Mouse (Mus musculus): Measurements from ENCODE around the gene Mfsd2b.
A peak's percentile ranks its signal among the peaks of the same experiment; 100 is the strongest.

Mfsd2b gene

DNA sequence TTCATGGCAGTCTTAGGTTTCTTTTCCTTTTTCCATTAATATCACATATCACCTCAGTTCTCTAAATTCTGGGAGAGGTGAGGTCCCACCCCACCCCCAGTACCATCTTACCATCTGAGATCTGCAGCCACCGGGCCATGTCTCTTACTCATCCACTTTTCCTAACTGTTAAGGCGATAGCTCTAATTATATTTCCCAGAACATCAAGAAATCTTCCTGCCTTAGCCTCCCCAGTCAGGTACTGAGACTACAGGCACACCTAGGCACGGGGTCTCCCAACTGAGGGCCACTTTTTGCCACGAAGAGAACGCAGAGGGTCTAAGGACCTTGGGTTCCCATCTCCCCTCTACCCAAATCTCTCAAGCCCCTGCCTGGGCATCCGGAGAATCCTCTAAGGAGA lies 628 bp downstream of the Mfsd2b start:
- no peak for DNase-seq (ENCODE audit: low spot score)

DNA sequence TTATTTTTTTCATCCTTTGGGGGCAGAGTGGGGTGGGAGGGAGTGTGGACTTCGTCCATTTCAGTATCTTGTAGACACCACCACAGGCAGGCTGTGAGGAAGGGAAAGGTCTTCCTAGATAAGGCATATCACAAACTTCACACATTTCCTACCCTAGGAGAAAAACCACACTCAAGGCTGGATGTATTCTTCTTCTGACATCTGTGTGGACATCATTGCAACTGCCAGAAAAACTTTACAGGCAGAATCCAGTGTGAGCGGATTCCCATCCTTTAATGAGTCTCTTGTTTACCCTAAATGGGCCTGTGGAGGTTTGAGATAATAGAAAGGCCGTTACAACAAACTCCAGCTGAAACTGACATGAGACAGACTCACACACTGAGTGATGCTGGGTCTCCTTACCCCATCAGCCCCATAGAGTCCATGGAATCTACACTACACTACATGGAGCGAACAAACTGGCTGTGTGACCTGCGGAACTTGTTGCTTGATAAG lies 1.1 kb downstream of the Mfsd2b start:
- no peak for DNase-seq (ENCODE audit: low spot score)

DNA sequence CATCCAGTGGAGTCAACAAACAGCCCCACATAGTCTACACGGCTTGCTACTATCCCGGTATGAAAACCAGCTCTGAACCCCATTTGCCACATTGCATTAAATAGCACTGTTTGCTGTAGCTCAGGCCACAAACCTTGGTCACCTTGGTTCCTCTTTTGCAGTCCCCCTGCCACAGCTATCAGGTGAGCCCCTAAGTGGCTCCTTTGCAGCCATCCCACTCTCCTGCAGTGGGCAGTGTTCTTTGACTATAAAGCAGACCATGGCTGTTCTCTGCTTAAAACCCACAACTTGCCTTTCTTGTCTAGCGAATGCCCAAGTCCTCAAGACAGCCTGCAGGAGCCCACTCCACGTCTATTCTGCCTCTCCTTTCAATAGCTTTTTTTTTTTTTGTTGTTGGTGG lies 1.9 kb downstream of the Mfsd2b start:
- DNase-seq (ENCODE audit: low spot score): no peak

DNA sequence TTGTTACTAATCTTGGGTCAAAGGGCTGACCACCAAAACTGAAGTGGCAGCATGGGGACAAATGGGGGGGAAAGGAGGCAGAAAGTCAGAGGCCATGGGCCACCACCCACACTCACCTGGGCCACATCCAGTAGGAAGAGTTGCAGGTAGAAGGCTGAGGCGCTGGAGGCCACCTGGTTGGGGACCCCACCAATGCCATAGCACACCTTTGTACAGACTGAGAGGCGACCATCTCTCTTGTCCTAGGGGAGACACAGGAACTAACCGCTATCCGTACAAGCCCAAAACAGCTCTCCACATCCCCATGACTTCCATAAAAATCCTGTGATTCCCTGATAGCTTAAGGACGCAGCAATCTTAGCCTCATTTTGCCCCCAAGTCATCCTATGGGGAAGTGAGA lies 2.9 kb downstream of the Mfsd2b start:
- DNase-seq (ENCODE audit: low spot score): no peak

DNA sequence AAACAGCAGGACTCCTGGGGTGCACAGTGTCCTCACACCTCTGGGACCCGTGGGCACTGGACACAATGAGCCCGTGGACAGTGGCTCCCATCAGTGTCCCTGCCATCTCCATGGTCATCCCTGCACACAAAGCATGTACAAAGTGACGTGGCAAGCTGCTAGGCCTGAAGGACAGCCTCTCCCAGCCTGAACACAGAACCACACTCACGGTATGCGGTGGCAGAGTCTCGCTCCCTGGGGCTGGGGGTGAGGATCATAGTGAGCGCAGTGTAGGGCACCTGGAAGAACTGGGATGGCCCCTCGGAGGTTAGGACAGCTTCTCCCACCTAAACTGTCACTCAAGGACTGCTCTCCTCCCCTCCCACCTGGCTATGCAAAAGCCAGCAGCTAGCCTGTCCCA lies 5.2 kb downstream of the Mfsd2b start:
- no peak for DNase-seq (ENCODE audit: low spot score)

DNA sequence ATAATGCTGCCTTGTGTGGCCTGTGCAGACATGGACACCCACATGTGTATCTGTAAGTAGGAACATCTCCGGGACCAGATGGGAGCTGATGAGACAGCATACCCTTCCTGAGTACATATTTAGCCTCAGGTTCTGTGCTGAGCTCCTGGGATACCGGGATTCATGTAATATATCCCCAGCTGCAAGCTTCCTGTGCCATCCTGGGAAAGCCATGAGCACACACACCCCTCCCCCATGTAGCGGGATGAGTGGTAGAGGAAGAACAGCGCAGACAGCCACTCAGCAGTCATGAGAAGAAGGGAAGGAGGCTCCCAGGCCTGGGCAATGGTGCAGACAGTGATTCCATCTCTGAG lies 9.8 kb downstream of the Mfsd2b start:
- no peak for DNase-seq (ENCODE audit: low spot score)

DNA sequence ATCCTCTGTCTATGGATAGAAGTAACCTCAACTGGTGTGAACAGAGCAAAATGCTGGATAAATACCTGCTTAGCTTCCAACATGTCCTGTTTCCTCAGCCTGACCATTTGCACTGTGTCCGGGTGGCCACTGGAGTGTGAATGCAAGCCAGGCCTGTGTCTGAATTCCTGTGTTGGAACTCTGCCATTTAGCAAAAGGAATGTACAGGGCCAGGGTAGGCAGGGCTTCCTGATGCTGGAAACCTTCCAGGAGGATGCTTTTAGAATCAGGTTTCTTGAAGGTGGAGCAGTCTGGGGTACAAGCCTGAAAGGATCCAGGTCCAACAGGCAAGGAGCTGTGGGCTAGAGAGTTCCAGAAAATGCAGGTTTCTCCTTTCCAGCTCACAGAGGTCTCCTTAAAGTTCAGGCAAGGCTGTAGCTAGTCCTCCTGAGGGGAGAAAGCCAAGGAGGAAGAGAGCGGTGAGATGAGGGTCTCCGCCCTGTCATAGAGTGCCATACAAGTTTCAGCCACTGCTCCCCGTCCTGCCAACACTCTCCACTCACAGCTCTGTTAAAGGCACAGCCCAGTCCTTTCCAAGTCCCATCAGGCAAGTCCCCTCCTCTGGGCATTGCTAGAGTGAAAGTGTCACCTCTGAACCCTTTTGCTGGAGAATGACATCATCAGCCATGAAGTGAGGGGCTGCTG lies 10.4 kb downstream of the Mfsd2b start:
- peak; percentile 16 for DNase-seq (ENCODE audit: low spot score)

DNA sequence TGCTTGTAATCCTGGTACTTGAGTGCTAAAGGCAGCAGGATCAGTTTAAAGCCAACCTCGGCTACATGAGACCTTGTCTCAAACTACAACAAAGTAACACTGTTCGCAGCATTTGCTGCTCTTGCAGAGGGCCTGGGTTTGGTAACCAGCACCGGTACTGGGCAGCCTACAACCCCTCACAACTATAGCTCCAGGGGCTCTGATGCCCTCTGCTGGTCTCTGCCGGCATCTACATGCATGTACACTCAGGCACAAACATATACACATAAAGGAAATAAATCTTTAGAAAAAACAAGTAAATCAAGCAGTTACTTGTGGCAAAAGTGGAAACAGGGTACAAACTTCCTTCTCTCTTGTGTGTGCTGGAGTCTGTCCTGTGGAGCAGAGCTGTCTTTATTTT lies 11.5 kb downstream of the Mfsd2b start:
- no peak for DNase-seq (ENCODE audit: low spot score)

DNA sequence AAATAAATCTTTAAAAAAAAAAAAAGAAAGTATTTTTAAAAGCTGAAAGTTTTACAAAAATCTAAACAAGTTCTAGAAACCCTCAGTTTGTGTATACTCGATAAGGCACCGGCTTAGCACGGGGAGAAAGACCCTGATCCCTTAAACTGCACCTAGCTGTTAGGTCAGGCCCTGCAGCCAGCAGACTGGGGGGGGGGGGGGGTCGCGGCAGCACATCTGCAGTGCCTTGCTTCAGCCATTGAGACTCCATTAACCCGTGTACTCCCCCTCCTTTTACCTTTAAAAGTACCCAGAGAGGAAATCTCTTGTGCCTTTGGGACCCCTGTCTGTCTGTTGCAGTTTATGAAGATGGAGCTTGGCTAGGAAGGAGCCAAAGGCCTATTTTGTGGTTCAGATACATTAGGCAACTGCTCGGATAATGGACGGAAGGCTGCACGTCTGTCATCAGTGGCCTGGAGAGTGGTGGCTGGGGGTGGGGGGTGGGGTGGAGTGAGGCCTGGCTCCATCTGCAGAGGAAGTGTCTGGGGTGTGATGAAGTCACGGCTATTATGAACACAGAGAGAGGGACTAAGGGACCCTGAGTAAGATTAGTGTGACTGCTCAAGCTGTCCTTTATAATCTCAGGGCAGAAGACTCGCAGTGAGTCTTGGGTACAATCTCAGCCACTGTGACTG lies 14.8 kb downstream of the Mfsd2b start:
- DNase-seq (ENCODE audit: low spot score): no peak

DNA sequence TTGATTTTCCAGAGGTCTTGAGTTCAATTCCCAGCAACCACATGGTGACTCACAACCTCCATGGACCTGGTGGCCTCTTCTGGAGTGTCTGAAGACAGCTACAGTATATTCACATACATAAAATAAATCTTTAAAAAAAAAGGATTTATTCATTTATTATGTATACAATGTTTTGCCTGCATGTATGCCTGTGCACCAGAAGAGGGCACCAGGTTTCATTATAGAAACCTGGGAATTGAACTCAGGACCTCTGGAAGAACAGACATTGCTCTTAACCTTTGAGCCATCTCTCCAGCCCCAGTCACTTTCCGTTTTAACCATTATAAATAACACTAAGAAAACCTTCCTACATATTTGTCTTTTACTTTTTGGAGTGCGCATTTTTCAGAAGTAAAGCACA lies 17.3 kb downstream of the Mfsd2b start:
- DNase-seq (ENCODE audit: low spot score): no peak

DNA sequence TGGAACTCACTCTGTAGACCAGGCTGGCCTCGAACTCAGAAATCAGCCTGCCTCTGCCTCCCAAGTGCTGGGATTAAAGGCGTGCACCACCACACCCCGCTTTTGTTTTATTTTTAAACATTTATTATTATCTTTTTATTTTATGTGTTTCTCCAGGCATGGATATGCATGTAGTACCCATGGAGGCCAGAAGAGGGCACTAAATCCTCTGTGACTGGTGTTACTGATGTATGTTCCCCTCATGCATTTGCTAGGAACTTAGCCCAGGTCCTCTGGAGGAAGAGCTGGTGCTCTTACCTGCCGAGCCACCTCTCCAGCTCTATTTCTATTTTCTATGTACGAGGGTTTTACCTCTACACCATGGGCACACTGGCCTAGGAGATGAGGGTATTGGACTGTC lies 18.0 kb downstream of the Mfsd2b start:
- DNase-seq (ENCODE audit: low spot score): no peak

DNA sequence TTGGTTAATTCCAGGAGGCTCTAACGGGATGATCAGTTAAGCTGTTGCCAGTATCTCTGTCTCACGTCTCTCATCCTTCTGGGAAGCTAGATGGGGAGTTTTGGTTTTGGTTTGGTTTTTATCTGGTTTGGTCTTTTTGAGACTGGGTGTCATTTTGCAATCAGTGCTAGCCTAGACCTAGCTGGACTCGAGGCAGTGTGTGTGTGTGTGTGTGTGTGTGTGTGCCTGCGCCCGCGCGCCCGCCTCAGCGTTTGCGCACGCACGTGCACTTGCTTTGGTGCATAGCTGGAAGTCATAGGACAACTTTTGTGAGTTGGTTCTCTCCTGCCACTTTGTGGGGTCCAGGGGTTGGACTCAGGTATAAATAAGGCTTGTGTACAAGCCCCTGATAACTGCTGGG lies 30.4 kb downstream of the Mfsd2b start:
- DNase-seq (ENCODE audit: low spot score): peak; percentile 61

DNA sequence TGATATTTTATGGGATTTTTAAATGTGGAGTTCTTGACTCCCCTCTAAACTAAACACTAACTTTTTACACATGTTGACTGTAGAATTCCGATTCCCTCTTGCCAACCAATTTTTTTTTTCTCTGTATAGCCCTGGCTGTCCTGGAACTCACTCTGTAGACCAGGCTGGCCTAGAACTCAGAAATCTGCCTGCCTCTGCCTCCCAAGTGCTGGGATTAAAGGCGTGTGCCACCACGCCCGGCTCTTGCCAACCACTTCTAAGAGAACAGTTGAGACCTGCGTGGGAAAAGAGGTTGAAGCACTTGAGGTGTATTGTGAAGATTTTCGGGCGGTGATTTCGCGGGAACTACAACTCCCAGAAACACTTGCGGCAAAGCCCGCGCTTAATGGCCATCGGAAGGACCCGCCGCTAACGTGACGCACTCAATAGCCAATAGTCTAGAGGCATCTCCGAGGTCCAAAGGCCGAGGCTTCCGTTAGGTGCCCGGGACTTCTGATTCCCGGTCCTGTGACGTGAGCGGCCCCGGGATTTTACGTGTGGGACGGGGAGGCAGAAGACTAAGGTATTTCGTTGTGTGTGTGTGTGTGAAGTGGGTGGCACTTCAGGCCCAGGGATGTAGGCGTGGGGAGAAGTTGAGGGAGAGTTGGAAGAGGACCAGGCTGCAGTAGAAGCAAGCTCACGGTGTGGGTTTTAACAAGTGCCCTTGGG lies 31.1 kb downstream of the Mfsd2b start, which contains the start of gene Wdcp:
Gene Wdcp (plus strand): TSS at position 414 of the 708 bp plus-strand sequence.
- DNase-seq (ENCODE audit: low spot score): peak; percentile 89

DNA sequence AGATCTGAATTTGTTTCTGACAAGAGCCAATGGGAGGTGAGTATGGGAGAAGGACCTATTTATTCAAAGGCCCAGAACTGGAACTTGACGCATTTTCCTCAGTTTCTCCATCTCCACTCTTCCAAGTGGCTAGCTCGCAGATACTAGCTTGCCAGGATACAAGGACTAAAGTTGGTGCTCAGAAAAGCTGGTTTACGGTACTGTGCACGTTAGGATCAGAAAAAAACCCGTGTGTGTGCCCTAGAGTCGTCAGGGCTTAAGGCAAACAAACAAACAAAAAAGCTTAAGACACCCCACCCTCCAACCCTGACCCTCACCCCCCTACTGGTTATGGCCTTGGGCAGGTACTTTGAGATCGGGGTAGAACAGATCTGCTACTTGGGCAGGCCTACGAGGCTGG lies 31.7 kb downstream of the Mfsd2b start:
- no peak for DNase-seq (ENCODE audit: low spot score)

DNA sequence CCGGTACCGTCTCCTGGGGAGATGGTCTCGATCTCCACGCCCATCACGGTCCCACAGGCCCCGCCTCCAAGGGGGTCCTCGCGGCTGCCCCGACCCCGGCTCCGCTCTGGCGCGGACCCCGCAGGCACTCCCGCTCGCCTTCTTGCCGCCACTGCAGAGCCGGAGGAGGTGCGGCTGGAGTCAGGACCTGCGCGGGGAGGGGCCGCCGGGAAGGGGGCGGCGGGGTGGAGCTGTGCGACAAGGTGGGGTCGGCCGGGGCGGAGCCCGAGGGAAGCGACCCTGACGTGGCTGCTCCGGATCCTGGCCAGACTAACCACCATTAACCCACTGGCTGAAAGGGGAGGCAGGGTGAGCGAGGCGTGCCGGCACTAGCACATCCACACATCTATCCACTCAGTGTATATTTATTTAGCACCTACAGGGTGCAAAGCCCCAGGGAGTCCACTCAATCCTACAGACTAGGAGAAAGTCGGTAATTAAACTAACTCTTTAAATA lies 32.7 kb downstream of the Mfsd2b start, which contains the start of gene Fkbp1b:
Gene Fkbp1b (minus strand): TSS at position 200 of the 496 bp plus-strand sequence.
- peak; percentile 86 for DNase-seq (ENCODE audit: low spot score)

DNA sequence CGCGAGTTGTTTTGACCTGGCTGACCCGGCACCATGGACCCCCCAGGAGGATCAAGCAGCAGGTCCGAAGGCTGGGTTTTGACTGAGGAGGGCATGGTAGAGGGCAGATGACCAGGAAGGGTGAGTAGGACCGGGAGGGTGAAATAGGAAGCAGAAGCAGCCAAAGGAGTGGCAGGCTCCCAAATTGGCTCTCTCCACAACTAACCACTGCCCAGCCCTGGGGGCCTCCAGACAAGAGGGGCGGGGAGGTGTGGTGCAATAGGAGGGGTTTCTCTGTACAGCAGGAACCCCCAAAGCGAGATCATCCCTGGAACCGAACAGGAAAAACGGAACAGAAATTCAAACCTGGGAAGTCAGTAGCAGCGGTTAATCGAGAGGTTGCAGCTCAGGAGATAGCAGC lies 33.4 kb downstream of the Mfsd2b start:
- DNase-seq (ENCODE audit: low spot score): no peak

DNA sequence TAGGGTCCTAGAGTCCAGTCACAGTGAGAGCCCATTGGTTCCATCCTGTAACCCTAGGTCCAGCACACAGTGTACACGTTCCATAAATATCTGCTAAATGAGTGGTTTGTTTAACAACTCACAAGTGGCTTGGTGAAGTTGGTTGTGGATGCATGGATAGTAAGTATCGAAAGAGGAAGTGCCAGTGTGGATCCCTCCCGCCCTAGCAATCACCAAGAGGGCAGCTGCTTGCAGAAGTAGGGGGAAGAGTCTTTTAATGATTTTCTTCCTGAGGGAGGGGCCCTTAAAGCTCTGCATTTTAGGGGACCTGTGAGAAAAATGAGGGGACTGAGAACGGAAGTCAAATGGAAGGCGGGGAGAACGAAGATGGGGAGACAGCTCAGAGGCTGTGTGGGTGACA lies 34.1 kb downstream of the Mfsd2b start:
- no peak for DNase-seq (ENCODE audit: low spot score)

DNA sequence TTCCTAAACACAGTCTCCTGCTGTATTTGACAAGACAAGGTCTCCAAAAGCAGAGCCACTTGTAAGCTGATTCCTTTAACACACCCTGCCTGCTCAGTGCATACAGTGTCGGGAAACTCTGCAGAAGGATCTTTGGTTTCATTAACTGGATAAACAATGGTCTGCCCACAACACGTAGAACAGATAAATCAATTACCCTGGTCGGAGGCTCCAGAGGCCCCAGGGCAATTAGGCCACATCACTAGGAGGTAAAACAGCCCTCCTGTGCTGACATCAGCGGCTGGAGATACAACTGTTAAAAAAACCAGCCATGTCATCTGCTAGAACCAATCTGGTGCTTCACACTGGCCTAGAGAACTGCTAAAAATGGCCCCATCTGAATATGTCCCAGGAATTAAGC lies 37.2 kb downstream of the Mfsd2b start:
- no peak for DNase-seq (ENCODE audit: low spot score)

DNA sequence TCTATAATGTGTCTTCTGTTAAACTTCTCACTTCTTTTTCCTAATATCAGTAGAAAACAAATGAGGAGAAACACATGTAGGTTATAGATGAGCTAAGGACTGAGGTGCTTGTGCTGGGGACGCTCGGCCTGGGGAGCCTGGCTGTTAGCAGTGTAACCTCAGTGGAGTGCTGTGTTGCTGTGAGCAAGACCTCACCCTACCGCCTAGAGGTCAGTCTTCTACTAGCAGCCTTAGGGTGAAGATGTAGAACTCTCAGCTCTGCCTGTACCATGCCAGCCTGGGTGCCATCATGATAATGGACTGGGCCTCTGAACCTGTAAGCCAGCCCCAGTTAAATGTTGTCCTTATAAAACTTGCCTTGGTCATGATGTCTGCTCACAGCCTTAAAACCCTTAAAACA lies 46.9 kb downstream of the Mfsd2b start:
- DNase-seq (ENCODE audit: low spot score): no peak

DNA sequence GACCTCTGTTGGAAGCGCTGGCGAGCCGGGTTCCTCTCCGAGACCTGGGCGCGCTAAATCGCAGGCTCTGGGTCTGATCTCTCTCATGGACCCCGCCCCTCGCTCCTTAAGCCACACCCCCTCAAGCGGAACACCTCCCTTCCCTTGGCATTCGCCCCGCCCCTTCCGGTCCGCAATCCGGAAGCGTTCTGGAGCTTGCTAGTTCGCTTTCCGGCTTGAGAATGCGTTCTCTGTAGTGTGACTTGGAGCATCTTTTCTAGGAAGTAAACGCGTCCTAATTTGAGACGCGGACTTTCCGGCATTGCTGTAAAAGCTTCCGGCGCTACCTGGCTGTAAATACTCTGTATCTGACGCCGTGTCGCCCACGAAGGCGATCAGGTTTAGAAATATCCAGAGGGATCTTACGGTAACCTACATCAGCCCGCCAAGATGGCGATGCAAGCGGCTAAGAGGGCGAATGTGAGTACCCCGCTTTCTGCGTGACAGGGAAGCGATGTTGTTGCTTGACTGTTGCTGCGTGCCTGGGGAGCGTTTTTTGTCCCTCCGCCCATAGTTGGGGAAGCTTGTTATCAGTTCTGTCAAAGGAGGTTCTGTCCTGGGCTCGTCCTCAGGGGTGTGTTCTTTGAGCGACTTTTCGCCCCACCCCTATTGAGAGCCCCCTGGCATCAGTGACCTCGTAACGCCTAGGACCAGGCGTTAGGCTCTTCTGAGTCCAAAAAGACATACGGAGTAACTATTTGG lies 56.6 kb downstream of the Mfsd2b start, which contains the start of gene Sf3b6:
Gene Sf3b6 (plus strand): TSS at position 184 of the 741 bp plus-strand sequence.
- peak; percentile 98 for DNase-seq (ENCODE audit: low spot score)

DNA sequence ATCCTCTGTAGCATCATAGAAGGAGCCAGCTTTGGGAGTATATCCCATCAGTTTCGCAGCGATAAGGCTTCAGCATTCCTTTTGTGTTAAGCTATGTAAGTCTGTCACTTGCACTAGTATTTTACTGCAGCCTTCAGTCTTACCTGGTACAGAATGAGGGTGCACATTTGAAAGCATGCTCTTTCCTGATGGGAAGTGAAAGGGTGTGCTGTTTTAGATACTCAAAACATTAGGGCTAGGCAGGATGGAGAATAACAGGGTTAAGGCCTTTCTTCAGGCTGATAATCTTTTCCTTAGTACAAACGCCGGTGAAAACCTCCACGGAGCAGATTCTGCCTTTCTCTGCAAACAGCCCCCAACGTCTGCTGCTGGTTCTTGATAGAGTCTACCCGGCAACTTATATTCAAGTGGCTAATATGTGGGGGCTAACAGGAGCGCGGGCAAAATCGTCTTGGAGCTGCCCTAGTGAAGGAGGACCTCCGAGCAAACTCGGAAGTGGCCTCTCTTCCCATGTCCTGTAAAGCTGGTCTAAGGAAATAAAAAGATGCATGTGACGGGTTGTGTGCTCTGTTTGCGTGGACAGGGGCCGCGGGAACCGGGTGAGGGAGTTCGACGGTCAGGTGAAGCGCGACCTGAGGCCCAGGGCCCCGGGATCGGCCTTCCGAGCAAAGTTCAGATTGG lies 57.3 kb downstream of the Mfsd2b start:
- DNase-seq (ENCODE audit: low spot score): no peak

DNA sequence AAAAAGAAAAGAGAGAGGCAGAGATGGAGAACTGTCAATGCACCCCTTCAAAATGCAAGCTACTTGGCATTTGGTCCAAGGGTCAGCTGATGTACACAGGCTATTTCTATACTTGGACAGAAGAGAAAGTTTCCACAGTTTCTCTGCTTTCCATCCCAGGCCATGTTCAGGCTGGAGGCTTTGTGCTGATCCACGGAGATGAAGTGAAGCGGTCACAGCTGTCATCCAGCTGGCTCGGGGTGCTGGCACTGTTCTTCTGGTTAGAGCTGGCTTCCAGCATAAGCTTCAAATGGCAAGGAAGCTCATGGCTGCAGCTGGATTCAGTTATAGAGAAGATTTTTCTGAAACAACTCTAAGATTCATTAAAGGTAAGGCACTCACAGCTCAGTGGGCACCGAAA lies 60.5 kb downstream of the Mfsd2b start:
- no peak for DNase-seq (ENCODE audit: low spot score)
